Mouse (Mus musculus) neural tube, embryonic 11.5 days (tissue): ENCODE measurements around the gene Myo18a. TPM values are rescaled to one million over a fixed set of nuclear protein-coding genes. Genes with fewer than 3 reads are reported as not detected.

Experiments
- ATAC-seq: fragments of 200-750 bp; cut with Nextera tagmentation; 2 replicates; pipeline ENCODE4 v1.8.0; 2017; ENCODE audit warnings: moderate number of reproducible peaks, mild to moderate bottlenecking, moderate TSS enrichment, moderate library complexity; ENCODE audit not compliant: insufficient read depth, low FRiP score, low TSS enrichment
- DNase-seq: peaks from one replicate; pipeline ENCODE4 v3.0.0-alpha.2; 2015; ENCODE audit warnings: low spot score
- H3K27ac ChIP-seq: fragments of 300-500 bp; sonication (generic); 2 replicates; pipeline ENCODE4 v1.5.1; 2014; ENCODE audit warnings: low read depth, mild to moderate bottlenecking, low read length
- H3K27me3 ChIP-seq: fragments of 300-500 bp; sonication (generic); 2 replicates; pipeline ENCODE4 v1.6.1; 2014; ENCODE audit warnings: mild to moderate bottlenecking, low read length, mixed read lengths; ENCODE audit not compliant: control insufficient read depth, insufficient read depth
- H3K36me3 ChIP-seq: fragments of 300-500 bp; sonication (generic); 2 replicates; pipeline ENCODE4 v1.6.1; 2014; ENCODE audit warnings: mild to moderate bottlenecking, low read length, moderate library complexity, mixed read lengths; ENCODE audit not compliant: control insufficient read depth, insufficient read depth
- H3K4me1 ChIP-seq: fragments of 300-500 bp; sonication (generic); 2 replicates; pipeline ENCODE4 v1.6.1; 2014; ENCODE audit warnings: low read length, mixed read lengths; ENCODE audit not compliant: control insufficient read depth, insufficient read depth
- H3K4me2 ChIP-seq: fragments of 300-500 bp; sonication (generic); 2 replicates; pipeline ENCODE4 v1.6.1; 2014; ENCODE audit warnings: low read depth, mild to moderate bottlenecking, moderate library complexity
- H3K4me3 ChIP-seq: fragments of 300-500 bp; sonication (generic); 2 replicates; pipeline ENCODE4 v1.5.1; 2014; ENCODE audit warnings: low read depth, low read length
- H3K9ac ChIP-seq: fragments of 300-500 bp; sonication (generic); 2 replicates; pipeline ENCODE4 v1.6.1; 2014; ENCODE audit warnings: mild to moderate bottlenecking, low read length
- H3K9me3 ChIP-seq: fragments of 300-500 bp; sonication (generic); 2 replicates; pipeline ENCODE4 v1.6.1; 2016; ENCODE audit warnings: low read length; ENCODE audit not compliant: control insufficient read depth
- WGBS: fragments of 180-500 bp; shearing (Covaris S2); extraction: QIAGEN DNeasy Blood & Tissue Kit; methylation state at CpG from one replicate; pipeline ENCODE4 v1.1.7; 2014; 5-methylcytosine and 5-hydroxymethylcytosine counted together
- polyA plus RNA-seq: library from polyadenylated mRNA; unstranded; fragments of >200 nt; fragmentation: Nextera tagmentation; extraction: Ambion mirVana; gene quantifications from 2 replicates; pipeline ENCODE4 v1.2.1, GENCODE M21; 2014

Myo18a gene
- polyA plus RNA-seq, 1 experiment from 2014 or later: 31.3 TPM

DNA sequence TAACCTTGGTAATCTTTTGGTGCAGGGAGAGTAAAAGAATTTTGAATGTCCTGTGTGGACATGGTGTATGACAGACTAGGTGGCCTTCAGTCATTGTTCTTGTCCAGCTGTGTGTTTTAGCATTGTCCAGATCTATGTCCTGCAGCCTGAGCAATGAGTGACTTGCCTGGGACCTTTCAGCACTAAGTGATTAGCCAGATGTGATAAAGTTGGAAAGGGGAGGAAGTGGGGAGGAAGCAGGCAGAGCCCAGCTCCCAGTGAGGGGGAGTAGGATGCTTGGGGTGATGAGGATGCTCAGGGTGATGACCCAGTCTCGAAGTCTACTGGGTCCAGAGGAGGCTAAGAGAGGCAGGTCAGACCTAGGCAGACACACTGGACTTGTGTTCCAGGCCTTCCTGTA, 16.2 kb downstream of the Myo18a start:
- WGBS: 75% methylated on average over 1 of the region's 1 CpGs
- Histone ChIP-seq H3K9me3 (no peaks in the 10 kb centered on the region), H3K27ac (no peak overlapping the region), H3K27me3 (no peaks in the 10 kb centered on the region), H3K4me1 (peaks cover 6% of the 10 kb centered on the region; the same call in 1 of the 2 replicates), H3K4me3 (no peak overlapping the region), H3K4me2 (no peak overlapping the region), H3K9ac (no peak overlapping the region), H3K36me3 (peaks cover 4% of the 10 kb centered on the region; the same call in 1 of the 2 replicates)
- DNase-seq (no peak), ATAC-seq (no peak)

DNA sequence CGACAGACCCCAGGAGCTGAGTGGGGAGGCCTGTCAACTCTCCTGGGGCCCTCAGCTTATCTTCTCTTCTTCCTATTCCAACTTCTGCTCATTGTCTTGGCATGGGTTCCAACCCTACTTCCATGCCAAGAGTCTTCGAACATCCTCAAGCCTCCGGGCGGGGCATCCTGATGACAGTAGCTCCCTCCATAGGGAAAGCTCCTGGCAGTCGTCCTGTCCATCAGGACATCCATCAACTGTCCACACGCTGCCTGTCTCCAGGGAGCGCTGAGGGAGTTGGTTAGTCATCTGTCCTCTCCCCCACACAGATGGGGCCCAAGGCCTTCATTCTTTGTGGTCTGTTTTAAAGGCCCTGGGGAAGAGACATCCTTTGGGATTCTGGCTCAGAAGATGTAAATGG, 18.0 kb downstream of the Myo18a start:
- Histone ChIP-seq H3K4me3 (no peak overlapping the region), H3K4me2 (no peak overlapping the region), H3K27me3 (no peaks in the 10 kb centered on the region), H3K9me3 (no peaks in the 10 kb centered on the region), H3K9ac (no peak overlapping the region), H3K4me1 (peaks cover 14% of the 10 kb centered on the region; the same call in 1 of the 2 replicates), H3K36me3 (peaks cover 4% of the 10 kb centered on the region; the same call in 1 of the 2 replicates), H3K27ac (no peak overlapping the region)
- ATAC-seq (no peak), DNase-seq (no peak)
- WGBS: 68% methylated on average over 7 of the region's 7 CpGs

DNA sequence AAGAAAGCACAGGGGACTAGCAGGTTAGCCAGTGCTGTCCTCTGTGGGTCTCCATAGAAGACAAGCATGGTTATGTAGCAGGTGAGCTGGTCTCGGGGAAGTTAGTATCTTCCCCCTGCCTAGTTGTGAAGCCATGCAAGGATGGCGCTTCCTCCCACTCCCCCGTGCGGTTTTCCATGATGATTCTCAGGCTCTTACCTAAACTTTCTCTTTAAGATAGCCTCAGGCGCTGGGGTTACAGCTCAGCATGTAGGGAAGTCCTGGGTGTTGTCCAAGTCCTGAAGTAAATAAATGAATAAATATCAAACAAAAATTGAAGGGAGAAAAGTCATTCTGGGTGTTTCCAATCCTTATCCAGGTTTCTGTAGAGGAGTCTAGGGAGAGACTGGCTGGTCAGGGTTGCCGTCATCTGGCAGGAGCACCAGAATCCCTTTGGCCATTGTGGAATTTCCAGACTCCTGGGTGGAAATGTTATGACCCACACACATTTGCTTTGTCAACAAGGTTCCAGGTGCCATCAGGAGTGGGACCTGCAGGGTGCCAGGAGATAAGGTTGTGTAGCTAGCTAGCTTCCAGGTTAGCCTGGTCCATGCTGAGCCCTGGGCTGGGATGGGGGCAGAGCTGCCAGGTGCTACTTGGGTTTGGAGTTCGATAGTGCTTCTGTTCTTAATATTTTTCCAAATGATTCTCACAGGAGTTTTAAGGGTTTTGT, 19.2 kb downstream of the Myo18a start:
- H3K27ac ChIP-seq: no peak overlapping the region
- ATAC-seq: no peak
- H3K9me3 ChIP-seq: no peaks in the 10 kb centered on the region
- no peak for DNase-seq
- H3K4me2 ChIP-seq: no peak overlapping the region
- 88% methylated on average over 7 of the region's 7 CpGs for WGBS
- peaks cover 16% of the 10 kb centered on the region; the same call in 1 of the 2 replicates for H3K4me1 ChIP-seq
- H3K4me3 ChIP-seq: no peak overlapping the region
- no peaks in the 10 kb centered on the region for H3K27me3 ChIP-seq
- H3K9ac ChIP-seq: no peak overlapping the region
- peaks cover 4% of the 10 kb centered on the region; the same call in 1 of the 2 replicates for H3K36me3 ChIP-seq

DNA sequence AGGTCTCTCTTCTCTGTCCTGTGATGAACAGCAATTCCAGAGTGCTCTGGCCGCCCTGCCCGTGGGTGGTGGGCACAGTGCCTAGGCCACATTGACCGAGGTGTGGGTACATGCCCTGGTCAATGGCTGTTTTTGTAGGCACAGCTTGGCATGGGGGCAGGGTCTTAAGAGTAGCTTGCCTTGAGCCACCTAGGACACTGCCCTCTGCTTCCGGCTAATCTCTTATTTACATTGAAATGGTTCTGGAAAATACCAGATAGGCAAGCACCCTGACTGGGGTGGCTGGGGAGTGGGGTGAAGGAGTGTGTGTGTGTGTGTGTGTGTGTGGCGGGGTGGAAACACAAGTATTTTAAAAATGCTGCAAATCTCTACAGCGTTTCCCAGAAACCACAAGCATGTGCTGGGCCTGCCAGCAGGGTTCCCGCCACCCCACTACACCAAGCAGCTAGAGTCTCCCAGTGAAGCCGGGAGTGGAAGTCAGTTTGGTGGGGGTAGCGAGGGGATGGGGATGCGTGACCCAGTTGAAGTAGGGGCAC, 20.2 kb downstream of the Myo18a start:
- Histone ChIP-seq H3K27me3 (no peaks in the 10 kb centered on the region), H3K4me2 (no peak overlapping the region), H3K4me3 (no peak overlapping the region), H3K27ac (no peak overlapping the region), H3K9ac (no peak overlapping the region), H3K9me3 (no peaks in the 10 kb centered on the region), H3K4me1 (peaks cover 16% of the 10 kb centered on the region; the same call in 1 of the 2 replicates), H3K36me3 (no peaks in the 10 kb centered on the region)
- WGBS: 72% methylated on average over 10 of the region's 10 CpGs
- ATAC-seq (no peak), DNase-seq (no peak)

DNA sequence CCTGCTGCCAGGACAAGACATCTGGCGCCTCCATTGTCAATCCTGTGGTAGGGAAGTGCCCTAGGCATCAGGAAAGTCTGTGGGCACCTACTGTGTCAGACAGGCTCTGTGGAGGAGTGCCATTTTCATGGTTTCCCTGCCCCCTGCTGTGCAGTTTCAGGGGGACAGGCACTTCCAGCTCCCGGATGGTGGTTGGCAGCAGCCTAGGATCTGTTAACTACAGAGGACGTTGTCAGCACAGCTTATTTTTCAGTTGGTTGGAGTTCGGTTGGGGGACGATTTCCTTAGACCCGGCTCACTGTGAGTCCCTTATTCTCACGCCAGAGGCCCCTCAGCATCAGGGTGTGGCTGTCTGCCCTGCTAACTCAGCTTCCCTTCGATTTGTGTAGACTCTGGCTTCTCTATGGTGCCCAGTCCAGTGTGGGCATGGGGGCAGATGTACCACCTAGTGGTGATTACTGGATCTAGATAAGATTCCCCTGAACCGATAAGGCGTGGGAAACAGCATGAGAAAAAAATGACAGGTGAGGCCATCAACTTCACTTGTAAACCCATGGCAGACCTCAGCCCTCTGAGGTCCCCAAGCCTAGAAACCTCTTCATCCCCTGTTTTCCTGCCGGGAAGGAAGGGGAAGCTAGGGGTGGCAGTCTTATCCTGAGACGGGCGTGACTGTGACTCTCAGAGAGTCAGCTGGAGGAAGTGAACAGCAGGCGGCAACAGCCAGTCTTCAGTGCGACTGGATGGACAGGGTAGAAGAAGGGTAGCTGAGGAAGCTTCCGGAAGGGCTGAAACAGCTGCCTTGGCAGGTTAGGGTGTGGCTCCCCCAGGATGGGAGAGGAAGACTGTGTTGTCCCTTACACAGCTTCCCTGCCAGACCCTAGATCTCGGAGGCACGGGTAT, 21.0 kb downstream of the Myo18a start:
- no peaks in the 10 kb centered on the region for H3K27me3 ChIP-seq
- no peaks in the 10 kb centered on the region for H3K36me3 ChIP-seq
- WGBS: 60% methylated on average over 18 of the region's 18 CpGs
- ATAC-seq (no peak), DNase-seq (no peak)
- no peak overlapping the region for H3K27ac ChIP-seq
- H3K4me1 ChIP-seq: peaks cover 16% of the 10 kb centered on the region; the same call in 1 of the 2 replicates
- H3K9ac ChIP-seq: no peak overlapping the region
- H3K9me3 ChIP-seq: no peaks in the 10 kb centered on the region
- H3K4me3 ChIP-seq: no peak overlapping the region
- H3K4me2 ChIP-seq: no peak overlapping the region

DNA sequence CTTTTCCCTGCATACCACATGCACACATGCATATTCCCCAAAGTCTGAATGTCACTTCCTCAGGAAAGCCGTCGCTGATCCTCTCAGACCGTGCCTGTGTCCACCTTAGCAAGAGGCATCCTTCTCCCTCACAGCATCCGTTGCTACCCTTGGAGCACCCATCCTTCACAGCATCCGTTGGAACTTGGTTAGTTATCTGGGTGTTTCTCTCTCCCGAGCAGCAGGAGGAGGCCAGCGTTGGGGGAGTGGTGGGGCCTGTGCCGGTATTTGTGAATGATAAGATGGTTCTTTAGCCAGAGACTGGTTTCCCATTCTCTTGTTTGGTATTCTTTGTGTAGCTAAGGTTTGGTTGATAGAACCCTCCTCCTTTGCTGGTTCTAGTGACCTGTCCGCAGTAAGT, 21.8 kb downstream of the Myo18a start:
- no peak for ATAC-seq
- Histone ChIP-seq H3K4me1 (peaks cover 16% of the 10 kb centered on the region; the same call in 1 of the 2 replicates), H3K4me2 (no peak overlapping the region), H3K27ac (no peak overlapping the region), H3K27me3 (no peaks in the 10 kb centered on the region), H3K9me3 (no peaks in the 10 kb centered on the region), H3K9ac (no peak overlapping the region), H3K4me3 (no peak overlapping the region), H3K36me3 (no peaks in the 10 kb centered on the region)
- WGBS: 81% methylated on average over 9 of the region's 9 CpGs
- DNase-seq: no peak

DNA sequence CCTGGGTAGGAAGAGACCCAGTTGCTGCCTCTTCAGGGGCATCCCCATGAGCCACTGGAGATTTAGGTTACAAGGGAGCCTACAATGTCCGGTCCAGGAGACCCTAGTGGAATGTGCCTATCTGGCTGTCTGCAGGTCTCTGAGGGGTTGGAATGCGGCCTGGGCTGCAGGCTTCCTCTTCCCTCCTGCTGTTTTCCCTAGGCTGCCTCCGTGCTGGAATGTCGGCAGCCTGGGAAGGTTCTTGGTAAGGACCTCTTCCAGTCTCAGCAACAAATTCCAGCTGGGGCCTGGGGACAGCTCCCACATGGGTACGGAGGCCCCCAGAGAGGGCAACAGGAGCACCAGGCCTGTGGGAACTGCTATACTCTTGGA, 22.3 kb downstream of the Myo18a start:
- H3K27ac ChIP-seq: no peak overlapping the region
- no peak for ATAC-seq
- WGBS: 16% methylated on average over 5 of the region's 5 CpGs

DNA sequence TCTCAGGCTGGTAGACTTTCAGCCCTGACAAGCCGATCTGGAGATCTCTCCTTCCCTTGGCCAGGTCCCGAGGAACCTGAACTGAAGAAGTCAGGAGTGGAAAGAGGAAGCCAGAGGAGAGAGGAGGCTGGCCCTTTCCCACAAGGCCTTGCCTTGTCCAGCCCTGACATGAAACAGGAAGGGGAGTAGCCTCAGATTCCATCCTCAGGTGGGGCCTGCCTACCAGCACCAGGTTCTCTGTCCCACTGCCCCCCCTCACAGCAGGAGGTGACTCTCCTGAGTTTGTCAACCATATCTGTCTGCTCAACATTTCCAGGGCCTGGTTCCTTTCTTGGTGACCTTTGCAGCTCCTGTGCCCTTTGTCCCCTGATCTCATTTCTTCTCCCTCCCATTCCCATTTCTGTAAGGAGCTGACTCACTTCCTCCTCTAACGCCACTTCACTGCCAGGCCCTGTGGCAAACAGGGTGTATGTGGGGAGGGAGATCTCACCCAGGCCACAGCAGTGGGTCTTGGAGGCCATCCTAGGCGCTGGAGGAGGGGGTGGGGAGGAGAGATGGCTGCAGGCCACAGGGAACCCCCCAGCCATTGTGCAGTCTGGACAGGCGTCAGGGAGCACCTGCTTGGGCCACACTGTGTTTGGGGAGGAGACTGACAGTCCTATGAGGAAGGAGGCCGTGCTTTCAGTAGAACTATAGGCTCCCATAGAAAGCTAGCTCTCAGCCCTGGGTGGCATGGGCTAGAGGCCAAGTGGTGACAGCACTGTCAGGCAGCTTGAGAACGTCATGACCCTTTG, 22.9 kb downstream of the Myo18a start:
- H3K4me1 ChIP-seq: peaks cover 14% of the 10 kb centered on the region; the same call in 1 of the 2 replicates
- H3K27ac ChIP-seq: no peak overlapping the region
- no peak overlapping the region for H3K4me2 ChIP-seq
- no peak for ATAC-seq
- no peaks in the 10 kb centered on the region for H3K27me3 ChIP-seq
- no peaks in the 10 kb centered on the region for H3K36me3 ChIP-seq
- no peak for DNase-seq
- 68% methylated on average over 7 of the region's 7 CpGs for WGBS
- no peak overlapping the region for H3K4me3 ChIP-seq
- H3K9ac ChIP-seq: no peak overlapping the region
- no peaks in the 10 kb centered on the region for H3K9me3 ChIP-seq

More for the DNA sequence above, 22.3 kb downstream of the Myo18a start:
- Histone ChIP-seq H3K9me3 (no peaks in the 10 kb centered on the region), H3K4me3 (no peak overlapping the region), H3K4me2 (no peak overlapping the region), H3K36me3 (no peaks in the 10 kb centered on the region), H3K9ac (no peak overlapping the region), H3K27me3 (no peaks in the 10 kb centered on the region), H3K4me1 (peaks cover 16% of the 10 kb centered on the region; the same call in 1 of the 2 replicates)
- DNase-seq: no peak
